Mouse (Mus musculus) liver, embryonic 12.5 days (tissue): Measurements from ENCODE around the gene Spon1. TPM values are rescaled to one million over a fixed set of nuclear protein-coding genes. Genes with fewer than 3 reads are reported as not detected.

ENCODE experiments used
- ATAC-seq: fragments of 200-750 bp; cut with Nextera tagmentation; 2 replicates; pipeline ENCODE4 v1.8.0; 2017; ENCODE audit warnings: moderate number of reproducible peaks, mild to moderate bottlenecking, moderate library complexity
- H3K27ac ChIP-seq: fragments of 300-500 bp; sonication (generic); 2 replicates; pipeline ENCODE4 v1.5.1; 2016; ENCODE audit warnings: mild to moderate bottlenecking
- H3K27me3 ChIP-seq: fragments of 300-500 bp; sonication (generic); replicated peaks from 2 replicates; pipeline ENCODE4 v1.6.1; 2016; ENCODE audit warnings: mild to moderate bottlenecking, moderate library complexity
- H3K36me3 ChIP-seq: fragments of 300-500 bp; sonication (generic); 2 replicates; pipeline ENCODE4 v1.6.1; 2016; ENCODE audit warnings: mild to moderate bottlenecking, moderate library complexity
- H3K4me1 ChIP-seq: fragments of 300-500 bp; sonication (generic); 2 replicates; pipeline ENCODE4 v1.6.1; 2016
- H3K4me2 ChIP-seq: fragments of 300-500 bp; sonication (generic); 2 replicates; pipeline ENCODE4 v1.6.1; 2016; ENCODE audit warnings: mild to moderate bottlenecking, moderate library complexity
- H3K4me3 ChIP-seq: fragments of 300-500 bp; sonication (generic); 2 replicates; pipeline ENCODE4 v1.5.1; 2016; ENCODE audit warnings: mild to moderate bottlenecking, moderate library complexity
- H3K9ac ChIP-seq: fragments of 300-500 bp; sonication (generic); 2 replicates; pipeline ENCODE4 v1.6.1; 2016; ENCODE audit warnings: mild to moderate bottlenecking, moderate library complexity
- H3K9me3 ChIP-seq: fragments of 300-500 bp; sonication (generic); replicated peaks from 2 replicates; pipeline ENCODE4 v1.6.1; 2016; ENCODE audit warnings: mild to moderate bottlenecking, moderate library complexity
- WGBS: fragments of 180-500 bp; shearing (Covaris S2); methylation state at CpG from one replicate; pipeline ENCODE4 v1.1.7; 2016; ENCODE audit not compliant: insufficient replicate concordance; 5-methylcytosine and 5-hydroxymethylcytosine counted together
- polyA plus RNA-seq: library from polyadenylated mRNA; unstranded; fragments of >200 nt; fragmentation: Nextera tagmentation; extraction: Ambion mirVana; gene quantifications from 2 replicates; pipeline ENCODE4 v1.2.1, GENCODE M21; 2016

Spon1 gene
- polyA plus RNA-seq, 1 experiment from 2014 or later = 1.8 TPM

DNA sequence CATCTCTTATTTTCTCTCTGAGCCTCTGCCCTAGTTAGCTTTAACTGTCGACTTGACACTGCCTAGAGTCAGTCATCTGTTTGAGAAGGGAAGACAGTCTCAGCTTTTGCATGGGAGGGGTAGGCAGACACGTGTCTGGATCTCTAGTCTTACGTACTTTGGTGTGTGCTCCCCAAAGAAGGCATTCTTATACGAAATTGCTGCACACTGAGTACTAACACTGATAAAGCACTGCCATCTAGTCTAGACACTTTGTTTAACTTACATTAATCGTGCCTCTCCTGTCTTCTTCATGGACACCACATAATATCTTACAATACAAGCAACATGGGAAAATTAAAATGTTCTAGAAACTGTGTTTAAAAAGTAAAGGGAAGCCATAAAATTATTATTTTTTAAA is 129.5 kb downstream of the Spon1 start:
- Histone ChIP-seq H3K27ac (no peak overlapping the region), H3K4me2 (no peak overlapping the region), H3K9me3 (peaks cover 3% of the 10 kb centered on the region; the same call in 1 of the 2 replicates), H3K36me3 (no peaks in the 10 kb centered on the region), H3K9ac (no peak overlapping the region), H3K27me3 (no peaks in the 10 kb centered on the region), H3K4me3 (no peak overlapping the region), H3K4me1 (no peaks in the 10 kb centered on the region)
- ATAC-seq = no peak
- 44% methylated on average over 5 of the region's 5 CpGs for WGBS

GRCm38 (mm10) chr7:113898388-113898787 is 132.6 kb downstream of the Spon1 start:
- H3K4me3 ChIP-seq = no peak overlapping the region
- H3K9ac ChIP-seq = no peak overlapping the region
- no peaks in the 10 kb centered on the region for H3K4me1 ChIP-seq
- H3K27me3 ChIP-seq = no peaks in the 10 kb centered on the region
- H3K27ac ChIP-seq = no peak overlapping the region
- H3K4me2 ChIP-seq = no peak overlapping the region
- peaks cover 3% of the 10 kb centered on the region; the same call in 1 of the 2 replicates for H3K9me3 ChIP-seq
- ATAC-seq = no peak
- no peaks in the 10 kb centered on the region for H3K36me3 ChIP-seq

- no peaks in the 10 kb centered on the region for H3K36me3 ChIP-seq
- WGBS = 67% methylated on average over 2 of the region's 2 CpGs
- H3K4me3 ChIP-seq = no peak overlapping the region
- H3K4me2 ChIP-seq = no peak overlapping the region
- no peaks in the 10 kb centered on the region for H3K27me3 ChIP-seq
- peaks cover 3% of the 10 kb centered on the region; the same call in 1 of the 2 replicates for H3K9me3 ChIP-seq
- no peak overlapping the region for H3K27ac ChIP-seq
- H3K4me1 ChIP-seq = no peaks in the 10 kb centered on the region
- ATAC-seq = no peak
- no peak overlapping the region for H3K9ac ChIP-seq
Observed at GRCm38 (mm10) chr7:113901511-113901910, 135.7 kb downstream of the Spon1 start.

- H3K9me3 ChIP-seq = peaks cover 3% of the 10 kb centered on the region; the same call in 1 of the 2 replicates
- H3K4me1 ChIP-seq = no peaks in the 10 kb centered on the region
- no peak overlapping the region for H3K4me3 ChIP-seq
- H3K27me3 ChIP-seq = no peaks in the 10 kb centered on the region
- no peaks in the 10 kb centered on the region for H3K36me3 ChIP-seq
- 59% methylated on average over 10 of the region's 10 CpGs for WGBS
- H3K4me2 ChIP-seq = no peak overlapping the region
- no peak for ATAC-seq
- H3K9ac ChIP-seq = no peak overlapping the region
- H3K27ac ChIP-seq = no peak overlapping the region
Observed at GRCm38 (mm10) chr7:113901941-113902515, 136.2 kb downstream of the Spon1 start.

- H3K4me2 ChIP-seq = no peak overlapping the region
- WGBS = 62% methylated on average over 3 of the region's 3 CpGs
- no peak overlapping the region for H3K4me3 ChIP-seq
- no peak overlapping the region for H3K9ac ChIP-seq
- ATAC-seq = no peak
- H3K9me3 ChIP-seq = no peaks in the 10 kb centered on the region
- H3K27me3 ChIP-seq = no peaks in the 10 kb centered on the region
- H3K4me1 ChIP-seq = no peaks in the 10 kb centered on the region
- no peaks in the 10 kb centered on the region for H3K36me3 ChIP-seq
- H3K27ac ChIP-seq = no peak overlapping the region
Observed at GRCm38 (mm10) chr7:113903127-113903827, 137.5 kb downstream of the Spon1 start.

DNA sequence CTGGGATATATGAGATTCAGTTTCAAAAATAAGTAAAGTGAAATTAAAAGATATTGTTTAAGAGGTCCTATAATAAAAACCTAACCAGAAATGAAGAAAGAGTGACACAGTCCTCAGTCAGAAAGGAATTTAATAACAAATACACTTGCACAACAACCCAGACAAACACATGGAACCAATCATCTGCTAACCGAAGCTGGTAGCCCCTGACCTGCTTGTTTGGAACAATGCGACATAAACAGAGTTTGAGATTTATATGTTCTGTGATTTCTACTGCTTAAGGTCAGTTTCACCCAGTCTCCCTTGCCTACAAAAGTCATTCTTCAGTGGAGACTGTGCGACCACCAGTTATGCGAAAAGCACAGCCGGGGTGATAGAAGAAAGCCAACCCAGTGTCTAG is 138.1 kb downstream of the Spon1 start:
- ATAC-seq = no peak
- Histone ChIP-seq H3K27me3 (no peaks in the 10 kb centered on the region), H3K9ac (no peak overlapping the region), H3K27ac (no peak overlapping the region), H3K4me3 (no peak overlapping the region), H3K9me3 (no peaks in the 10 kb centered on the region), H3K4me1 (no peaks in the 10 kb centered on the region), H3K4me2 (no peak overlapping the region), H3K36me3 (no peaks in the 10 kb centered on the region)
- WGBS = 80% methylated on average over 5 of the region's 5 CpGs

- H3K9me3 ChIP-seq = no peaks in the 10 kb centered on the region
- H3K4me3 ChIP-seq = no peak overlapping the region
- WGBS = 83% methylated on average over 7 of the region's 7 CpGs
- no peak overlapping the region for H3K27ac ChIP-seq
- H3K4me1 ChIP-seq = no peaks in the 10 kb centered on the region
- H3K27me3 ChIP-seq = no peaks in the 10 kb centered on the region
- ATAC-seq = no peak
- no peak overlapping the region for H3K4me2 ChIP-seq
- no peaks in the 10 kb centered on the region for H3K36me3 ChIP-seq
- no peak overlapping the region for H3K9ac ChIP-seq
Observed at GRCm38 (mm10) chr7:113904348-113904895, 138.6 kb downstream of the Spon1 start.

- no peak overlapping the region for H3K9ac ChIP-seq
- H3K27ac ChIP-seq = no peak overlapping the region
- H3K9me3 ChIP-seq = no peaks in the 10 kb centered on the region
- no peak overlapping the region for H3K4me3 ChIP-seq
- no peak; the same call in 1 of the 2 replicates for ATAC-seq
- H3K36me3 ChIP-seq = no peaks in the 10 kb centered on the region
- 33% methylated on average over 12 of the region's 12 CpGs for WGBS
- no peaks in the 10 kb centered on the region for H3K27me3 ChIP-seq
- no peaks in the 10 kb centered on the region for H3K4me1 ChIP-seq
- no peak overlapping the region for H3K4me2 ChIP-seq
Observed at GRCm38 (mm10) chr7:113909161-113909825, 143.5 kb downstream of the Spon1 start.

- Histone ChIP-seq H3K27ac (no peak overlapping the region), H3K9ac (no peak overlapping the region), H3K4me1 (no peaks in the 10 kb centered on the region), H3K4me3 (no peak overlapping the region), H3K4me2 (no peak overlapping the region), H3K9me3 (no peaks in the 10 kb centered on the region), H3K27me3 (no peaks in the 10 kb centered on the region), H3K36me3 (no peaks in the 10 kb centered on the region)
- no peak for ATAC-seq
- WGBS = 53% methylated on average over 7 of the region's 7 CpGs
Observed at GRCm38 (mm10) chr7:113910856-113911255, 145.1 kb downstream of the Spon1 start.

DNA sequence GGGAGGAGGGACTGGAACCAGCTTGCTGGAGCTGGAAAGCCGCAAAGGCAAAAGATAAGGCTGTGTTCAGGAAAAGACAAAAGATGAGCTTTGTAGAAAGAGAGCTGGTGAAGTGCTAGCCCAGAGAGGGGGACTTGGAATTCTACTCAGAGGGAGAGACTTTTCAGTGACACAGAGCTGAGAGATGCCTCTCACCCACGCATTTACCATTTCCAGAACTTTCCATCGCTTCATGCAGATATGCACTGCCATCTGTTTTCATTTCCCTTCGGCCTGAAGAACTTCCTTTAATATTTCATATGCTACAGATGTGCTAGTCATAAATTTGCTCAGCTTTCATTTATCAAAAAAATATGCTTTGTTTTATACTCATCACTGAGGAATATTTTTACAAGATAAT is 150.1 kb downstream of the Spon1 start:
- Histone ChIP-seq H3K4me2 (no peak overlapping the region), H3K27ac (no peak overlapping the region), H3K4me3 (no peak overlapping the region), H3K4me1 (no peaks in the 10 kb centered on the region), H3K36me3 (no peaks in the 10 kb centered on the region), H3K9ac (no peak overlapping the region), H3K9me3 (no peaks in the 10 kb centered on the region), H3K27me3 (no peaks in the 10 kb centered on the region)
- 49% methylated on average over 4 of the region's 4 CpGs for WGBS
- no peak for ATAC-seq

- H3K4me1 ChIP-seq = no peaks in the 10 kb centered on the region
- H3K27me3 ChIP-seq = no peaks in the 10 kb centered on the region
- H3K27ac ChIP-seq = no peak overlapping the region
- no peak for ATAC-seq
- H3K9me3 ChIP-seq = no peaks in the 10 kb centered on the region
- H3K4me2 ChIP-seq = no peak overlapping the region
- H3K4me3 ChIP-seq = no peak overlapping the region
- H3K36me3 ChIP-seq = no peaks in the 10 kb centered on the region
- 56% methylated on average over 3 of the region's 3 CpGs for WGBS
- no peak overlapping the region for H3K9ac ChIP-seq
Observed at GRCm38 (mm10) chr7:113918916-113919315, 153.1 kb downstream of the Spon1 start.

- no peaks in the 10 kb centered on the region for H3K9me3 ChIP-seq
- H3K27me3 ChIP-seq = no peaks in the 10 kb centered on the region
- ATAC-seq = no peak
- no peaks in the 10 kb centered on the region for H3K36me3 ChIP-seq
- H3K9ac ChIP-seq = no peak overlapping the region
- no peak overlapping the region for H3K4me3 ChIP-seq
- no peaks in the 10 kb centered on the region for H3K4me1 ChIP-seq
- WGBS = 54% methylated on average over 4 of the region's 4 CpGs
- no peak overlapping the region for H3K27ac ChIP-seq
- H3K4me2 ChIP-seq = no peak overlapping the region
Observed at GRCm38 (mm10) chr7:113919505-113919904, 153.7 kb downstream of the Spon1 start.
